Mouse (Mus musculus): Measurements from ENCODE around the gene Snx3. TPM values are rescaled to one million over a fixed set of nuclear protein-coding genes. Genes with fewer than 3 reads are reported as not detected.

Gene Snx3
- polyA plus RNA-seq, 1 experiment from 2014 or later = 260 TPM

DNA sequence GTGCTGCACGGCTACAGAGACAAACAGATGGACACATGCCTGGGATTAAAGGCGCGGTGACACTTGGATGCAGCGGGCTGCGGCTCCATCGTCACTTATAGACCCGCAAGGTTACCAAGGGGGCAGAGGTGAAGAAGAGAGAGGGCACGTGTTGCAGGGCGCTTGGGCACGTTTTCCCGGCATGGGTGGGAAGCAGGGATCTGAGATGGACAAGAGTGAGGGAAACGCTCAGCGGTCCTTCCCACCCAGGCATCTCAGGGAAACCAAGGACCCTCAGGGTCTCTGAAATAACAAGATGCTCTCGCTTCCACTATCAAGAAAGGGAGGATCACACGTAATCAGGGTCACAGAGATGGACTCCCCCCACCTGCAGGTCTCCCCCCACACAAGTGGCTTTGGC is 71.1 kb downstream of the Snx3 start:
- Histone ChIP-seq H3K27ac (peak overlapping the region; percentile 3; the same call in 1 of the 2 replicates), H3K9me3 (no peaks in the 10 kb centered on the region), H3K4me3 (peak overlapping the region; percentile 28; the same call in 1 of the 2 replicates), H3K27me3 (ENCODE audit: poor library complexity, severe bottlenecking) (peaks cover 99% of the 10 kb centered on the region), H3K4me1 (peaks cover 61% of the 10 kb centered on the region), H3K36me3 (replicated peaks) (peaks cover 97% of the 10 kb centered on the region)
- WGBS = 7% methylated on average over 15 of the region's 15 CpGs
- no peak for DNase-seq (ENCODE audit: extremely low spot score, low spot score)

GRCm38 (mm10) chr10:42574639-42575038 is 72.8 kb downstream of the Snx3 start:
- Histone ChIP-seq H3K9me3 (no peaks in the 10 kb centered on the region), H3K36me3 (replicated peaks) (peaks cover 84% of the 10 kb centered on the region), H3K27ac (no peak overlapping the region), H3K4me1 (peaks cover 72% of the 10 kb centered on the region), H3K4me3 (peak overlapping the region; percentile 29), H3K27me3 (ENCODE audit: poor library complexity, severe bottlenecking) (peaks cover 99% of the 10 kb centered on the region)
- DNase-seq (ENCODE audit: extremely low spot score, low spot score) = no peak
- WGBS = 16% methylated on average over 10 of the region's 10 CpGs

- no peak for DNase-seq (ENCODE audit: extremely low spot score, low spot score)
- H3K4me3 ChIP-seq = peak overlapping the region; percentile 79
- peaks cover 89% of the 10 kb centered on the region for H3K4me1 ChIP-seq
- H3K27me3 ChIP-seq (ENCODE audit: poor library complexity, severe bottlenecking) = peaks cover 97% of the 10 kb centered on the region
- WGBS = 2% methylated on average over 15 of the region's 15 CpGs
- no peaks in the 10 kb centered on the region for H3K9me3 ChIP-seq
- H3K36me3 ChIP-seq (replicated peaks) = peaks cover 68% of the 10 kb centered on the region
- peak overlapping the region; percentile 97 for H3K27ac ChIP-seq
Measured at GRCm38 (mm10) chr10:42577525-42578280, 75.9 kb downstream of the Snx3 start.

- Histone ChIP-seq H3K36me3 (replicated peaks) (peaks cover 62% of the 10 kb centered on the region), H3K27me3 (ENCODE audit: poor library complexity, severe bottlenecking) (peaks cover 97% of the 10 kb centered on the region), H3K4me1 (peaks cover 88% of the 10 kb centered on the region), H3K27ac (peak overlapping the region; percentile 97), H3K4me3 (peak overlapping the region; percentile 79), H3K9me3 (no peaks in the 10 kb centered on the region)
- peak; percentile 74 for DNase-seq (ENCODE audit: extremely low spot score, low spot score)
- WGBS = under 1% methylated on average over 15 of the region's 15 CpGs
Measured at GRCm38 (mm10) chr10:42578281-42578675, 76.4 kb downstream of the Snx3 start.

GRCm38 (mm10) chr10:42578698-42579474 is 77.1 kb downstream of the Snx3 start:
- H3K4me3 ChIP-seq = peak overlapping the region; percentile 79
- peaks cover 97% of the 10 kb centered on the region for H3K27me3 ChIP-seq (ENCODE audit: poor library complexity, severe bottlenecking)
- peak overlapping the region; percentile 97 for H3K27ac ChIP-seq
- H3K36me3 ChIP-seq (replicated peaks) = peaks cover 56% of the 10 kb centered on the region
- H3K9me3 ChIP-seq = no peaks in the 10 kb centered on the region
- peaks cover 86% of the 10 kb centered on the region for H3K4me1 ChIP-seq
- DNase-seq (ENCODE audit: extremely low spot score, low spot score) = no peak
- under 1% methylated on average over 22 of the region's 22 CpGs for WGBS

GRCm38 (mm10) chr10:42579475-42580130 is 77.8 kb downstream of the Snx3 start:
- Histone ChIP-seq H3K27me3 (ENCODE audit: poor library complexity, severe bottlenecking) (peaks cover 97% of the 10 kb centered on the region), H3K36me3 (replicated peaks) (peaks cover 49% of the 10 kb centered on the region), H3K27ac (peak overlapping the region; percentile 97), H3K9me3 (no peaks in the 10 kb centered on the region), H3K4me1 (peaks cover 86% of the 10 kb centered on the region), H3K4me3 (peak overlapping the region; percentile 79)
- WGBS = under 1% methylated on average over 41 of the region's 41 CpGs
- peak; percentile 74 for DNase-seq (ENCODE audit: extremely low spot score, low spot score)

GRCm38 (mm10) chr10:42580131-42580950 is 78.5 kb downstream of the Snx3 start:
- H3K4me3 ChIP-seq = peak overlapping the region; percentile 79
- H3K9me3 ChIP-seq = no peaks in the 10 kb centered on the region
- peak; percentile 72 for DNase-seq (ENCODE audit: extremely low spot score, low spot score)
- under 1% methylated on average over 29 of the region's 29 CpGs for WGBS
- peaks cover 97% of the 10 kb centered on the region for H3K27me3 ChIP-seq (ENCODE audit: poor library complexity, severe bottlenecking)
- peaks cover 41% of the 10 kb centered on the region for H3K36me3 ChIP-seq (replicated peaks)
- peaks cover 86% of the 10 kb centered on the region for H3K4me1 ChIP-seq
- peak overlapping the region; percentile 97 for H3K27ac ChIP-seq

- Histone ChIP-seq H3K4me3 (peak overlapping the region; percentile 79), H3K9me3 (no peaks in the 10 kb centered on the region), H3K4me1 (peaks cover 86% of the 10 kb centered on the region), H3K36me3 (replicated peaks) (peaks cover 40% of the 10 kb centered on the region), H3K27ac (peak overlapping the region; percentile 97), H3K27me3 (ENCODE audit: poor library complexity, severe bottlenecking) (peaks cover 97% of the 10 kb centered on the region)
- no peak for DNase-seq (ENCODE audit: extremely low spot score, low spot score)
- 3% methylated on average over 7 of the region's 7 CpGs for whole genome bisulfite sequencing
Measured at GRCm38 (mm10) chr10:42580951-42581277, 79.1 kb downstream of the Snx3 start.

DNA sequence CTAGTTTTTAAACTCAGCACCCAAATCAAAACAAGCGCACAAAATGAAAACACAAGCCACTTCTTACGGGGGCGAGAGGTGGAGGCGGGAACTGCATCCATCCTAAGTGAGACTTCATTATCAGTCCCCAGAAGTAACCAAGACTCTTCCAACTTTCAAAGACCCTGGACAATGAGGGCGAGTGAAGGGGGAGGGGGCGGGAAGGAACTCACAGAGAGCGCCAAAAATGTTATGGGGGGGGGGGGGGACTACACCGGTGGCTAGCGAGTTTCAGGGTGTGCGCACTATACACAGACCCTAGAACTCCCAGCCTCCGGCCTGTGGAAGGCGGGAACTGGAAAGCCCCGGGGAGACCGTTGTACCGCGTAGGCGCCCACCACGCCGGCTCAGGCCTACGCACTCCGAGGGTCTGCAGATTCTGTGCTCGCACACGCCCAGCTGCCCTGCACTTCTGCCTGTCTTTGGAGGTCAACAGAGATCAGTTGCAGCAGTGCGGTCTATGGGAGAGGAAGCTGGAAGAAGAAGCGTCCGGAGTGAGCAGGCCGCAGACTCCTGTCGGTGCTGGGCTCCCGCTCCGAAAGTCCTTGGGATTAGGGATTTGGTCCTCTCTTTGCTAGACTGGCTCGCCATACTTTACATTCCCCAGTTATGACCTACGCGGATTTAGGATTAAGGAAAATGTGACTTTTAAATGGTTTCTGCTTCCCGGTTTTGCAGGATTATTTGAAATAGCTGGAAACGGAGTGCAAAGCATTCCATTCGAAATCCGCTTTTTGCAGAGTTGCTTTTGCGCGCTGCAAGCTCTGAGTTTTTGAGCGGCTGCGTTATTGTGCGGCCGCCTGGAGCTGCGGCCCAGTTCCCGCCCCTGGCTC is 80.1 kb downstream of the Snx3 start:
- peak; percentile 55 for DNase-seq (ENCODE audit: extremely low spot score, low spot score)
- H3K4me3 ChIP-seq = peak overlapping the region; percentile 79
- H3K4me1 ChIP-seq = peaks cover 88% of the 10 kb centered on the region
- peaks cover 41% of the 10 kb centered on the region for H3K36me3 ChIP-seq (replicated peaks)
- peak overlapping the region; percentile 97 for H3K27ac ChIP-seq
- WGBS = under 1% methylated on average over 45 of the region's 45 CpGs
- H3K9me3 ChIP-seq = no peaks in the 10 kb centered on the region
- peaks cover 97% of the 10 kb centered on the region for H3K27me3 ChIP-seq (ENCODE audit: poor library complexity, severe bottlenecking)

GRCm38 (mm10) chr10:42582566-42583110 is 80.8 kb downstream of the Snx3 start:
- Histone ChIP-seq H3K9me3 (no peaks in the 10 kb centered on the region), H3K36me3 (replicated peaks) (peaks cover 35% of the 10 kb centered on the region), H3K4me3 (peak overlapping the region; percentile 79), H3K4me1 (peaks cover 89% of the 10 kb centered on the region), H3K27ac (peak overlapping the region; percentile 97), H3K27me3 (ENCODE audit: poor library complexity, severe bottlenecking) (peaks cover 98% of the 10 kb centered on the region)
- peak; percentile 53 for DNase-seq (ENCODE audit: extremely low spot score, low spot score)
- whole genome bisulfite sequencing = under 1% methylated on average over 44 of the region's 44 CpGs

GRCm38 (mm10) chr10:42583157-42583872 is 81.5 kb downstream of the Snx3 start, which contains the start of the genes Nr2e1 and Ostm1:
TSS of gene Nr2e1 (minus strand) at chr10:42583632.
TSS of gene Ostm1 (plus strand) at chr10:42583822.
- DNase-seq (ENCODE audit: extremely low spot score, low spot score) = peak; percentile 88
- WGBS = under 1% methylated on average over 43 of the region's 43 CpGs
- Histone ChIP-seq H3K27ac (peak within 1 kb of the TSS; percentile 97), H3K36me3 (replicated peaks) (peaks cover 34% of the 10 kb centered on the region), H3K9me3 (no peaks in the 10 kb centered on the region), H3K4me1 (peaks cover 89% of the 10 kb centered on the region), H3K4me3 (peak within 1 kb of the TSS; percentile 79), H3K27me3 (ENCODE audit: poor library complexity, severe bottlenecking) (peaks cover 98% of the 10 kb centered on the region)

Measured in forebrain, embryonic 10.5 days (tissue).